Mouse (Mus musculus) midbrain, embryonic 16.5 days (tissue): Measurements from ENCODE around the gene Dync1i1. TPM values are rescaled to one million over a fixed set of nuclear protein-coding genes. Genes with fewer than 3 reads are reported as not detected.

ENCODE experiments used
- ATAC-seq: fragments of 200-750 bp; cut with Nextera tagmentation; 2 replicates; pipeline ENCODE4 v1.8.0; 2017; ENCODE audit warnings: moderate TSS enrichment
- H3K27ac ChIP-seq: fragments of 300-500 bp; sonication (generic); 2 replicates; pipeline ENCODE4 v1.5.1; 2014; ENCODE audit warnings: mild to moderate bottlenecking, low read length, mixed read lengths
- H3K27me3 ChIP-seq: fragments of 300-500 bp; sonication (generic); 2 replicates; pipeline ENCODE4 v1.6.1; 2014; ENCODE audit warnings: low read depth, low read length, mixed read lengths; ENCODE audit not compliant: control insufficient read depth, insufficient read depth
- H3K36me3 ChIP-seq: fragments of 300-500 bp; sonication (generic); 2 replicates; pipeline ENCODE4 v1.6.1; 2014; ENCODE audit warnings: mild to moderate bottlenecking, low read length, moderate library complexity, mixed read lengths; ENCODE audit not compliant: control insufficient read depth, insufficient read depth
- H3K4me1 ChIP-seq: fragments of 300-500 bp; sonication (generic); 2 replicates; pipeline ENCODE4 v1.6.1; 2014; ENCODE audit warnings: mild to moderate bottlenecking, low read length, mixed read lengths; ENCODE audit not compliant: control insufficient read depth, insufficient read depth
- H3K4me2 ChIP-seq: fragments of 300-500 bp; sonication (generic); 2 replicates; pipeline ENCODE4 v1.6.1; 2014; ENCODE audit warnings: mild to moderate bottlenecking, low read length, mixed read lengths
- H3K4me3 ChIP-seq: fragments of 300-500 bp; sonication (generic); 2 replicates; pipeline ENCODE4 v1.5.1; 2014; ENCODE audit warnings: low read depth, mild to moderate bottlenecking, low read length, moderate library complexity, mixed read lengths
- H3K9ac ChIP-seq: fragments of 300-500 bp; sonication (generic); 2 replicates; pipeline ENCODE4 v1.6.1; 2014; ENCODE audit warnings: low read depth, low read length, mixed read lengths
- H3K9me3 ChIP-seq: fragments of 300-500 bp; sonication (generic); replicated peaks from 2 replicates; pipeline ENCODE4 v1.6.1; 2014; ENCODE audit warnings: mild to moderate bottlenecking, low read length, mixed read lengths; ENCODE audit not compliant: control insufficient read depth, poor library complexity, severe bottlenecking
- WGBS: fragments of 180-500 bp; shearing (Covaris S2); extraction: QIAGEN DNeasy Blood & Tissue Kit; methylation state at CpG from one replicate; pipeline ENCODE4 v1.1.7; 2014; 5-methylcytosine and 5-hydroxymethylcytosine counted together
- polyA plus RNA-seq: library from polyadenylated mRNA; unstranded; fragments of >200 nt; fragmentation: Nextera tagmentation; extraction: Ambion mirVana; gene quantifications from 2 replicates; pipeline ENCODE4 v1.2.1, GENCODE M21; 2015

Gene Dync1i1
- polyA plus RNA-seq, 1 experiment from 2014 or later, result 43.1 TPM

GRCm38 (mm10) chr6:5828409-5828974, 103.1 kb downstream of the Dync1i1 start:
- H3K9ac ChIP-seq, result no peak overlapping the region
- 68% methylated on average over 14 of the region's 14 CpGs for WGBS
- no peak for ATAC-seq

GRCm38 (mm10) chr6:5829148-5829547, 103.7 kb downstream of the Dync1i1 start:
- no peak overlapping the region for H3K27ac ChIP-seq
- H3K4me2 ChIP-seq, result no peak overlapping the region
- no peaks in the 10 kb centered on the region for H3K9me3 ChIP-seq
- ATAC-seq, result no peak
- H3K4me1 ChIP-seq, result no peaks in the 10 kb centered on the region
- H3K27me3 ChIP-seq, result no peaks in the 10 kb centered on the region
- 78% methylated on average over 9 of the region's 9 CpGs for WGBS
- H3K9ac ChIP-seq, result no peak overlapping the region
- no peaks in the 10 kb centered on the region for H3K36me3 ChIP-seq
- no peak overlapping the region for H3K4me3 ChIP-seq

More at GRCm38 (mm10) chr6:5828409-5828974, 103.1 kb downstream of the Dync1i1 start:
- Histone ChIP-seq H3K4me3 (no peak overlapping the region), H3K27me3 (no peaks in the 10 kb centered on the region), H3K36me3 (no peaks in the 10 kb centered on the region), H3K27ac (no peak overlapping the region), H3K4me1 (no peaks in the 10 kb centered on the region), H3K4me2 (no peak overlapping the region), H3K9me3 (no peaks in the 10 kb centered on the region)

- no peak overlapping the region for H3K4me3 ChIP-seq
- ATAC-seq, result no peak
- no peaks in the 10 kb centered on the region for H3K9me3 ChIP-seq
- H3K4me1 ChIP-seq, result no peaks in the 10 kb centered on the region
- H3K36me3 ChIP-seq, result no peaks in the 10 kb centered on the region
- H3K4me2 ChIP-seq, result no peak overlapping the region
- H3K9ac ChIP-seq, result no peak overlapping the region
- H3K27me3 ChIP-seq, result no peaks in the 10 kb centered on the region
- 81% methylated on average over 2 of the region's 2 CpGs for WGBS
- H3K27ac ChIP-seq, result no peak overlapping the region
These were observed 105.3 kb downstream of the Dync1i1 start for GRCm38 (mm10) chr6:5830717-5831116.

- ATAC-seq, result no peak
- Histone ChIP-seq H3K9me3 (no peaks in the 10 kb centered on the region), H3K27ac (no peak overlapping the region), H3K4me2 (no peak overlapping the region), H3K36me3 (no peaks in the 10 kb centered on the region), H3K9ac (no peak overlapping the region), H3K4me3 (no peak overlapping the region), H3K4me1 (no peaks in the 10 kb centered on the region), H3K27me3 (no peaks in the 10 kb centered on the region)
- 89% methylated on average over 3 of the region's 3 CpGs for WGBS
These were observed 105.8 kb downstream of the Dync1i1 start for GRCm38 (mm10) chr6:5831233-5831632.

- Histone ChIP-seq H3K9me3 (no peaks in the 10 kb centered on the region), H3K4me3 (no peak overlapping the region), H3K4me2 (no peak overlapping the region), H3K36me3 (no peaks in the 10 kb centered on the region), H3K27me3 (no peaks in the 10 kb centered on the region), H3K27ac (no peak overlapping the region), H3K9ac (no peak overlapping the region), H3K4me1 (no peaks in the 10 kb centered on the region)
- no peak for ATAC-seq
- WGBS, result 89% methylated on average over 2 of the region's 2 CpGs
These were observed 107.4 kb downstream of the Dync1i1 start for GRCm38 (mm10) chr6:5832838-5833237.

GRCm38 (mm10) chr6:5842466-5842865, 117.0 kb downstream of the Dync1i1 start:
- Histone ChIP-seq H3K9me3 (no peaks in the 10 kb centered on the region), H3K4me2 (no peak overlapping the region), H3K9ac (no peak overlapping the region), H3K4me1 (no peaks in the 10 kb centered on the region), H3K36me3 (no peaks in the 10 kb centered on the region), H3K27me3 (no peaks in the 10 kb centered on the region), H3K4me3 (no peak overlapping the region), H3K27ac (no peak overlapping the region)
- WGBS, result 73% methylated on average over 5 of the region's 5 CpGs
- ATAC-seq, result no peak

GRCm38 (mm10) chr6:5846154-5846553, 120.7 kb downstream of the Dync1i1 start:
- H3K27ac ChIP-seq, result no peak overlapping the region
- no peaks in the 10 kb centered on the region for H3K4me1 ChIP-seq
- ATAC-seq, result no peak
- H3K27me3 ChIP-seq, result no peaks in the 10 kb centered on the region
- no peak overlapping the region for H3K9ac ChIP-seq
- H3K36me3 ChIP-seq, result no peaks in the 10 kb centered on the region
- 97% methylated on average over 5 of the region's 5 CpGs for WGBS
- H3K4me2 ChIP-seq, result no peak overlapping the region
- H3K9me3 ChIP-seq, result no peaks in the 10 kb centered on the region
- H3K4me3 ChIP-seq, result no peak overlapping the region

GRCm38 (mm10) chr6:5854048-5854836, 128.8 kb downstream of the Dync1i1 start:
- Histone ChIP-seq H3K36me3 (no peaks in the 10 kb centered on the region), H3K9ac (no peak overlapping the region), H3K9me3 (no peaks in the 10 kb centered on the region), H3K4me1 (peaks cover 3% of the 10 kb centered on the region; the same call in 1 of the 2 replicates), H3K4me3 (no peak overlapping the region), H3K27ac (no peak overlapping the region), H3K4me2 (no peak overlapping the region), H3K27me3 (peaks cover 2% of the 10 kb centered on the region; the same call in 1 of the 2 replicates)
- ATAC-seq, result no peak
- WGBS, result 94% methylated on average over 12 of the region's 12 CpGs

GRCm38 (mm10) chr6:5855526-5855925, 130.1 kb downstream of the Dync1i1 start:
- Histone ChIP-seq H3K9me3 (no peaks in the 10 kb centered on the region), H3K4me3 (no peak overlapping the region), H3K36me3 (no peaks in the 10 kb centered on the region), H3K9ac (no peak overlapping the region), H3K27ac (no peak overlapping the region), H3K27me3 (peaks cover 2% of the 10 kb centered on the region; the same call in 1 of the 2 replicates), H3K4me2 (no peak overlapping the region), H3K4me1 (peaks cover 3% of the 10 kb centered on the region)
- 64% methylated on average over 6 of the region's 6 CpGs for WGBS
- ATAC-seq, result no peak
